Mouse (Mus musculus) cortical plate, adult 2 months (tissue): ENCODE data around the gene Yju2.

Experiments used
- CTCF ChIP-seq: fragments of 200-500 bp; IDR thresholded peaks from 2 replicates; pipeline ENCODE4 v1.5.1; 2011; ENCODE audit warnings: mild to moderate bottlenecking, control low read depth, low read length; ENCODE audit not compliant: insufficient read depth; ENCODE audit errors: extremely low read depth
- POLR2A ChIP-seq: fragments of 200-500 bp; IDR thresholded peaks from 2 replicates; pipeline ENCODE4 v1.6.1; 2011; ENCODE audit warnings: mild to moderate bottlenecking, low read length, control low read depth; ENCODE audit not compliant: insufficient read depth; ENCODE audit errors: extremely low read depth

DNA sequence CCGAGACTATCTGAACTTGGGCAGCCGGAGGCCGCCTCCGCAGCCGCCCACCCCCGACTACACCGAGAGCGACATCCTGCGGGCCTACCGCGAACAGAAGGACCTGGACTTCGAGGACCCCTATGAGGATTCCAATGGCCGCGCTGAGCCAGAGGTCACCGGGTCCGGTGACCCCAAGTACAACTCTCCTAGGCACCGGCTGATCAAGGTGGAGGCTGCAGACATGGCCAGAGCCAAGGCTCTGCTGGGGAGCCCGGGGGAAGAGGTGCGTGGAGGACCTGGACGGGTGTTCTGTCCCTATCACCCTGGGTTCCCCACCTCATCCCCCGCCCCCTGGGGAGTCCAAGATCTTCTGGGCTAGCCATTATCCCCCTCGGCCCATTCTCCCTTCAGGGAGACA lies 12.6 kb downstream of the Yju2 start:
- no peak for TF ChIP-seq POLR2A
- TF ChIP-seq CTCF, result no peak
